In the genomic region with DNA sequence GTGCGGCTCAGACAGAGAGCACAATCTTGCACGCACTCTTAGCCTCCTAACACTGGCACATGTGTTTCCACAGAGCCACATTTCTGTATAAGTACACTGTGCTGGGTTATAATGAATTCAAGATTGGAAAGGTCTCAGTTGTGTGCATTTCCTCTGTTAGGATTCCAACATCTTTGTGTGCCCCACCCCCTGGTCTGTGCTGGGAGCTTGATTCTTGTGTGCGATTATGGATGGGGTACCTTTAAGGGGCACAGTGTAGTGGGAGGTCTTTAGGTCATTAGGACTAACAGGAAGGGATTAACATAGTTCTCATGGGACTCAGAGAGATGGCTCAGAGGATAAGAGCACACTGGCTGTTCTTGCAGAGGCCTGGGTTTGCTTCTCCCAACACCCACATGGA, we compare ENCODE assay signal across 27 mouse cellular contexts. TPM values are rescaled to one million over a fixed set of nuclear protein-coding genes. Genes with fewer than 3 reads are reported as not detected.
DNase-seq lines count a peak whose midpoint lies in the region; ATAC-seq and TF ChIP-seq lines count a peak whose summit lies in the region.
"Had no signal": no experiment of that assay in that cellular context is flagged by ENCODE, and none has a peak within 500 bp of the region (broad histone marks: within the 10 kb centered on the region; RNA-seq: fewer than 3 reads in every experiment).

No protein-coding gene starts in this region.

- H3K4me3 ChIP-seq in hindbrain, embryonic 11.5 days (ENCODE audit: low read depth, low read length): no peak overlapping the region
- no peak overlapping the region for H3K4me3 ChIP-seq in hindbrain, postnatal 0 days (ENCODE audit: low read length)
- H3K4me3 ChIP-seq in embryonic facial prominence, embryonic 10.5 days: no peak overlapping the region
- H3K4me3 ChIP-seq in limb, embryonic 13.5 days: no peak overlapping the region
- H3K4me3 ChIP-seq: forebrain, embryonic 12.5 days; liver, embryonic 12.5 days; lung, embryonic 15.5 days; midbrain, embryonic 12.5 days; stomach, embryonic 15.5 days had no signal

- ATAC-seq in hindbrain, embryonic 11.5 days (ENCODE audit: low FRiP score): no peak
- ATAC-seq in hindbrain, postnatal 0 days: no peak
- 0 out of 2 replicates have a peak, but pooled peaks have one; percentile 20 for ATAC-seq in limb, embryonic 13.5 days (ENCODE audit: low FRiP score, low read depth)
- ATAC-seq: hindbrain, embryonic 16.5 days; liver, embryonic 12.5 days had no signal

- no peak overlapping the region for H3K9ac ChIP-seq in hindbrain, embryonic 11.5 days (ENCODE audit: low read depth, low read length)
- no peak overlapping the region for H3K9ac ChIP-seq in hindbrain, postnatal 0 days (replicated peaks; ENCODE audit: low read length)
- no peak overlapping the region for H3K9ac ChIP-seq in limb, embryonic 13.5 days
- H3K9ac ChIP-seq: forebrain, embryonic 12.5 days; liver, embryonic 12.5 days; lung, embryonic 15.5 days; midbrain, embryonic 12.5 days; stomach, embryonic 15.5 days had no signal

- H3K36me3 ChIP-seq in hindbrain, embryonic 11.5 days (ENCODE audit: control insufficient read depth, insufficient read depth, low read length): no peaks in the 10 kb centered on the region
- no peaks in the 10 kb centered on the region for H3K36me3 ChIP-seq in hindbrain, postnatal 0 days (ENCODE audit: insufficient read depth, low read length)
- no peaks in the 10 kb centered on the region for H3K36me3 ChIP-seq in embryonic facial prominence, embryonic 10.5 days (replicated peaks)
- H3K36me3 ChIP-seq in limb, embryonic 13.5 days: no peaks in the 10 kb centered on the region
- H3K36me3 ChIP-seq: forebrain, embryonic 12.5 days; liver, embryonic 12.5 days; lung, embryonic 15.5 days; midbrain, embryonic 12.5 days; stomach, embryonic 15.5 days had no signal

- H3K27ac ChIP-seq in hindbrain, embryonic 11.5 days (ENCODE audit: low read depth, low read length): no peak overlapping the region
- H3K27ac ChIP-seq in hindbrain, postnatal 0 days: no peak overlapping the region; the same call in 1 of the 2 replicates
- H3K27ac ChIP-seq in embryonic facial prominence, embryonic 10.5 days (replicated peaks): peak overlapping the region; percentile 60
- no peak overlapping the region for H3K27ac ChIP-seq in limb, embryonic 13.5 days
- H3K27ac ChIP-seq: forebrain, embryonic 12.5 days; liver, embryonic 12.5 days; lung, embryonic 15.5 days; macrophage; midbrain, embryonic 12.5 days; stomach, embryonic 15.5 days had no signal

- H3K9me3 ChIP-seq in hindbrain, embryonic 11.5 days (ENCODE audit: control insufficient read depth, low read length): no peaks in the 10 kb centered on the region
- H3K9me3 ChIP-seq in hindbrain, postnatal 0 days (ENCODE audit: low read length): no peaks in the 10 kb centered on the region
- H3K9me3 ChIP-seq in embryonic facial prominence, embryonic 10.5 days: no peaks in the 10 kb centered on the region
- H3K9me3 ChIP-seq in limb, embryonic 13.5 days: 0 out of 2 replicates have a peak, but pooled peaks cover 3% of the 10 kb centered on the region
- H3K9me3 ChIP-seq: forebrain, embryonic 12.5 days; liver, embryonic 12.5 days; lung, embryonic 15.5 days; midbrain, embryonic 12.5 days; stomach, embryonic 15.5 days had no signal

- no peaks in the 10 kb centered on the region for H3K4me1 ChIP-seq in hindbrain, embryonic 11.5 days (replicated peaks; ENCODE audit: control insufficient read depth, insufficient read depth, low read length)
- no peaks in the 10 kb centered on the region; the same call in 1 of the 2 replicates for H3K4me1 ChIP-seq in hindbrain, postnatal 0 days (ENCODE audit: insufficient read depth, low read length)
- H3K4me1 ChIP-seq in embryonic facial prominence, embryonic 10.5 days: peaks cover 46% of the 10 kb centered on the region
- H3K4me1 ChIP-seq in limb, embryonic 13.5 days: peaks cover 14% of the 10 kb centered on the region; the same call in 1 of the 2 replicates
- H3K4me1 ChIP-seq: midbrain, embryonic 12.5 days had no signal

- H3K4me2 ChIP-seq in hindbrain, embryonic 11.5 days (replicated peaks; ENCODE audit: low read depth, low read length): no peak overlapping the region
- no peak overlapping the region for H3K4me2 ChIP-seq in hindbrain, postnatal 0 days (ENCODE audit: low read depth, low read length)
- no peak overlapping the region for H3K4me2 ChIP-seq in limb, embryonic 13.5 days (replicated peaks)
- H3K4me2 ChIP-seq: forebrain, embryonic 12.5 days; heart, embryonic 11.5 days; liver, embryonic 12.5 days; lung, embryonic 15.5 days; midbrain, embryonic 12.5 days; stomach, embryonic 15.5 days had no signal

- DNase-seq in hindbrain, embryonic 11.5 days (ENCODE audit: low spot score): peak; percentile 27
- DNase-seq in hindbrain, postnatal 0 days (ENCODE audit: low spot score): no peak
- peak; percentile 52 for DNase-seq in MN1 (ENCODE audit: low spot score)
- DNase-seq in embryonic facial prominence, embryonic 10.5 days (ENCODE audit: low spot score): peak; percentile 57
- no peak for DNase-seq in adrenal gland, adult 2 months
- DNase-seq in cerebellum, adult 9-11 months: no peak
- DNase-seq in right cerebral cortex, postnatal 36 days (ENCODE audit: low spot score in 2 of 2): no peak
- DNase-seq: adrenal gland, postnatal 36 days; cerebellum, adult 9-10 months; spleen, adult 18-20 months; thymus, adult 2 months had no signal

- TF ChIP-seq CTCF in hindbrain, postnatal 0 days (IDR thresholded peaks at IDR 0.05; ENCODE audit: low read depth): no peak

- no peaks in the 10 kb centered on the region for H3K27me3 ChIP-seq in hindbrain, embryonic 11.5 days (ENCODE audit: control insufficient read depth, insufficient read depth, low read length)
- H3K27me3 ChIP-seq in hindbrain, postnatal 0 days (ENCODE audit: insufficient read depth, low read length): no peaks in the 10 kb centered on the region
- no peaks in the 10 kb centered on the region for H3K27me3 ChIP-seq in embryonic facial prominence, embryonic 10.5 days (replicated peaks; ENCODE audit: low read depth, poor library complexity, severe bottlenecking)
- peaks cover 6% of the 10 kb centered on the region; the same call in 1 of the 2 replicates for H3K27me3 ChIP-seq in limb, embryonic 13.5 days
- H3K27me3 ChIP-seq: forebrain, embryonic 12.5 days; lung, embryonic 15.5 days; midbrain, embryonic 12.5 days; stomach, embryonic 15.5 days had no signal

- 69% methylated on average over 3 of the region's 3 CpGs for WGBS in hindbrain, embryonic 11.5 days
- WGBS in hindbrain, postnatal 0 days: 60% methylated on average over 3 of the region's 3 CpGs
- 39% methylated on average over 3 of the region's 3 CpGs for WGBS in embryonic facial prominence, embryonic 10.5 days
- WGBS in limb, embryonic 13.5 days: 43% methylated on average over 3 of the region's 3 CpGs

RNA-seq across cellular contexts. Expression of a gene that starts 24.5 kb away (rescaled TPM):
- polyA plus RNA-seq in hindbrain, embryonic 11.5 days (2014; fragmentation: Nextera tagmentation; extraction: Ambion mirVana): 0.32 and 0.66 TPM in 2 replicates
- total RNA-seq in hindbrain, postnatal 0 days (2014; rRNA removed): 3.3 and 4.0 TPM in 2 replicates
- 1.1 and 1.5 TPM in 2 replicates for polyA plus RNA-seq in hindbrain, postnatal 0 days (2015; fragmentation: Nextera tagmentation; extraction: Ambion mirVana)
- 0.39 and 0.60 TPM in 2 replicates for polyA plus RNA-seq in embryonic facial prominence, embryonic 10.5 days (2016; fragmentation: Nextera tagmentation; extraction: Ambion mirVana)
- 0.60 and 0.62 TPM in 2 replicates for polyA plus RNA-seq in limb, embryonic 13.5 days (2015; fragmentation: Nextera tagmentation; extraction: Ambion mirVana)
- 100 to 1,000 TPM in 1 of 2 experiments, 10 to 100 TPM in 1; 78.4 to 293 TPM for total RNA-seq in adrenal gland, adult 2 months (2021)
- polyA plus RNA-seq in adrenal gland, adult 2 months (2012; rRNA removed): 108 and 110 TPM in 2 replicates
- polyA plus RNA-seq: heart, embryonic 11.5 days; macrophage had no signal

RNA-seq across cellular contexts. Expression of a gene that starts 28.0 kb away (rescaled TPM):
- polyA plus RNA-seq in hindbrain, embryonic 11.5 days (2014; fragmentation: Nextera tagmentation; extraction: Ambion mirVana): not detected in 2 replicates
- total RNA-seq in hindbrain, postnatal 0 days (2014; rRNA removed): not detected in 2 replicates
- not detected in 2 replicates for polyA plus RNA-seq in hindbrain, postnatal 0 days (2015; fragmentation: Nextera tagmentation; extraction: Ambion mirVana)
- not detected in 2 replicates for polyA plus RNA-seq in embryonic facial prominence, embryonic 10.5 days (2016; fragmentation: Nextera tagmentation; extraction: Ambion mirVana)
- polyA plus RNA-seq in limb, embryonic 13.5 days (2015; fragmentation: Nextera tagmentation; extraction: Ambion mirVana): not detected in 2 replicates
- not detected for total RNA-seq in adrenal gland, adult 2 months (2021)
- polyA plus RNA-seq in adrenal gland, adult 2 months (2012; rRNA removed): not detected in 2 replicates
- total RNA-seq: adrenal gland, postnatal 36 days; CH12.LX; gastrocnemius, postnatal 4 days; heart, postnatal 25 days; layer of hippocampus, adult 8-10 months; left cerebral cortex, adult 8-10 months had no signal
- polyA plus RNA-seq: forebrain, embryonic 12.5 days; heart, embryonic 11.5 days; hindbrain, embryonic 16.5 days; liver, embryonic 12.5 days; lung, embryonic 15.5 days; macrophage; midbrain, embryonic 12.5 days; neural tube, embryonic 14.5 days; stomach, embryonic 15.5 days; thymus, adult 2 months; urinary bladder, adult 2 months had no signal

RNA-seq across cellular contexts. Expression of a gene that starts 44.2 kb away (rescaled TPM):
- 64.4 and 65.1 TPM in 2 replicates for polyA plus RNA-seq in hindbrain, embryonic 11.5 days (2014; fragmentation: Nextera tagmentation; extraction: Ambion mirVana)
- 317 and 346 TPM in 2 replicates for total RNA-seq in hindbrain, postnatal 0 days (2014; rRNA removed)
- polyA plus RNA-seq in hindbrain, postnatal 0 days (2015; fragmentation: Nextera tagmentation; extraction: Ambion mirVana): 190 and 213 TPM in 2 replicates
- 13.1 and 20.1 TPM in 2 replicates for polyA plus RNA-seq in embryonic facial prominence, embryonic 10.5 days (2016; fragmentation: Nextera tagmentation; extraction: Ambion mirVana)
- 4.9 and 5.7 TPM in 2 replicates for polyA plus RNA-seq in limb, embryonic 13.5 days (2015; fragmentation: Nextera tagmentation; extraction: Ambion mirVana)
- total RNA-seq in adrenal gland, adult 2 months (2021): 1 to 10 TPM in 1 of 2 experiments, under 1 TPM in 1; 0.49 to 1.0 TPM
- polyA plus RNA-seq in adrenal gland, adult 2 months (2012; rRNA removed): 1.1 and 2.9 TPM in 2 replicates
- polyA plus RNA-seq: macrophage had no signal

Comparison
In these comparisons a context has a peak if more than half of its experiments do, and no peak if none do; other contexts are left out.
1. DNase-seq: peak in hindbrain, embryonic 11.5 days (single experiment), MN1 (single experiment) and embryonic facial prominence, embryonic 10.5 days (single experiment); none in hindbrain, postnatal 0 days (single experiment), adrenal gland, adult 2 months (single experiment), cerebellum, adult 9-11 months (single experiment) and right cerebral cortex, postnatal 36 days (0 of 2).
2. RNA of a gene that starts 24.5 kb away (polyA plus RNA-seq): 108 to 110 TPM in adrenal gland, adult 2 months; 1.1 to 1.5 TPM in hindbrain, postnatal 0 days, 0.60 to 0.62 TPM in limb, embryonic 13.5 days, 0.39 to 0.60 TPM in embryonic facial prominence, embryonic 10.5 days and 0.32 to 0.66 TPM in hindbrain, embryonic 11.5 days; every median in the first group is over 10 times any median in the second.